Mouse (Mus musculus) layer of hippocampus, adult 9-11 months (tissue): ENCODE measurements at regions not wholly inside any gene's neighbourhood (a gene's known extent, or its start where the extent isn't known, plus 50 kb on each side); places are given as distances from the start of the nearest gene placed in this dataset.
"Not testable (repeated sequence)": the region's sequence is repeated elsewhere in the genome, so short reads cannot be mapped to it uniquely, and the experiment has no call there.

Experiments
- DNase-seq: peaks from one replicate; pipeline ENCODE4 v3.0.0; 2022

DNA sequence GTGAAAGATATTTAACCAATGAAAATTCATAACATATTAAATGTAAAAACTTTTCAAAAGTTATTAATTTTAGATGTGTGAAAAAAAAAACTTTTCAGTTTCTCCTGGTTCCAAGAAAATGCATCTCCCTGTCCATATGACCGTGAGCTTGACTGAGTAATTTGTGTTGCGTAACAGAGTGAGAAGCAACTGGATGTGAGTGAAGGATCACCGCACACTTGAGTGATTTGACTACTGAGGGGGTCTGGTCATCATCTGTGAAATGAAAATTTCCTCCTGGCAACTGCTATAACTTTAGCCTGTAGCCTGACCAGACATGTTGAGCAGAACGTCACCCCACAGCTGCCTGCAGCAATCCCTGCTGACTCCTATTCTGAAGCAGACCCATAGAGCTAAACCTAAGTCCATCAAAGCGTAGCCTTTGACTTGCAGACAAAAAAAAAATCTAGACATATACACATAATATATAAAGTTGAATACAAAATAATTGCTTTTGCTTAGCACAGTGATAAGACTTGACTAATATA, 461.2 kb downstream of the Brinp3 start:
- no peak for DNase-seq

DNA sequence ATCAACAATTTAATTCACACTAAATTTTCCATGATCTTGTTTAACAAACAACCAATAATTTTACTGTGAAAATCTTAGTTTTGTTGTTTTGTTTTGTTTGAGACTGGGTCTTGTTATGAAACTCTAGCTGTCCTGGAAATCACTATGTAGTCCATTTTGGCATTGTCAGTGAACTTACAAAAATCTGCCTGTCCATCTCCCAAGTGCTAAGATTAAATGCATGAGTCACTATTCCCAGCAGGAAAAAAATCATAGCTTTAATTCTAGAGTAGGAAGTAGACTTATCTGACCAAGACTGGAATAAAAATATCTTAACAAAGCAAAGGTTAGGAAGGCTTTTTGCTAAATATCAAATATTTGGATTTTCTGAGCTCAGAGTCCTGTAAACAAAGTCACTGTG, 461.8 kb downstream of the Brinp3 start:
- no peak for DNase-seq

DNA sequence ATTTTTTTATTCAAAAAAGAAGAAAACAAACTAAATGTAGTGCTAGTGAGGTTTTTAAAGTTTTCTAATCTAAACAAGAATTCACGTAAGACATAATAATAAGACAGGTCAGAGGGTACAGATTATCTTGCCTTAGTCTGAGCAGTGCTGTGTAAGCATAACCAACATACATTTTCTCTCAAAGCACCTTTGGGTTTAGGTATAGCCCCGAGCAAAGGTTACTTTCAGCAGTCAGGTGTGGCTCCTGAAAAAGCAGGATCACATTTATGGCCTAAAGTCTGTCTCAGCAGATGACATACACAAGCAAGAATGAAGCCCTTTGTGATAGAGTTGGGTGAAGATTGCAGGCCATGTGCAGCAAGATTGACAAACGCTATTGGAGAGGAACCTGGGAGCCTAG, 465.9 kb downstream of the Brinp3 start:
- no peak for DNase-seq

DNA sequence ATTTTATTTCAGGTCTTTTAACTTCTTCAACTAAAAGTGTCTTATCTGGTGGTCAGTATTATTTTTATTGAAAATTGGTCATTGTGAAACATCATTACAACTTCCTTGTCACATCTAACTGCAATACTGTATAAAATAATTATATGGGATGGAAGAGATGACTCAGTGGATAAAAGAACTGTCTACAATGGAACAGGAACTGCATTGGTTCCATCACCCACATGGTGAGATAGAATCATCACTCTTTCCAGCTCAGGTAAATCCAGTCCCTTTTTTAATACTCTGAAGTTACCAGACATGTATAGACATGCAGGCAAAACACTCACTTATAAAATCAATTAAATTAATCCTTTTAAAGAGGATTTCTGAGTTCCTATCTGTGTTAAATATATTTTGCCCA, 473.0 kb downstream of the Brinp3 start:
- no peak for DNase-seq

GRCm38 (mm10) chr1:146967993-146968392, 473.4 kb downstream of the Brinp3 start:
- no peak for DNase-seq

- no peak for DNase-seq
Observed at GRCm38 (mm10) chr1:146983433-146984186, 489.1 kb downstream of the Brinp3 start.

- no peak for DNase-seq
Observed at GRCm38 (mm10) chr1:147000018-147000417, 505.5 kb downstream of the Brinp3 start.

DNA sequence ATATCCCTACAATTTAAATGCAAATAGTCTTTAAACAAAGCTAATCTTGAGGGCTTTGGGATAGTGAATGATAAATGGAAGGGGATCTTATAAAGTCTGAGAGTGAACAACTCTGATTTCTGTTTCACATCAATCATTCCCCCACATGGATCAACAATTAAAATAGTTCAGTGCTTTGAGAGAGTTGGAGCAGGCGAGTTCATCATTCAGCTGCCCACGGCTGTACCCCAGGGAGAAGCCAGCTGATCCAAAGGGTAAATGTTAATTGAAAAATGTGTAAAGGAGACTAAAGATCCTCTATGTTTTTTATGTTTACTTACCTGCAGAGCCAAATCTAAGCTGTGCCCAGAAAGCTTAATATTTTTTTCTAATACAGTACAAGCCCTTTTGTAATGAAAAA, 553.2 kb downstream of the Brinp3 start:
- no peak for DNase-seq

- no peak for DNase-seq
Observed at GRCm38 (mm10) chr1:147058504-147058903, 563.9 kb downstream of the Brinp3 start.

DNA sequence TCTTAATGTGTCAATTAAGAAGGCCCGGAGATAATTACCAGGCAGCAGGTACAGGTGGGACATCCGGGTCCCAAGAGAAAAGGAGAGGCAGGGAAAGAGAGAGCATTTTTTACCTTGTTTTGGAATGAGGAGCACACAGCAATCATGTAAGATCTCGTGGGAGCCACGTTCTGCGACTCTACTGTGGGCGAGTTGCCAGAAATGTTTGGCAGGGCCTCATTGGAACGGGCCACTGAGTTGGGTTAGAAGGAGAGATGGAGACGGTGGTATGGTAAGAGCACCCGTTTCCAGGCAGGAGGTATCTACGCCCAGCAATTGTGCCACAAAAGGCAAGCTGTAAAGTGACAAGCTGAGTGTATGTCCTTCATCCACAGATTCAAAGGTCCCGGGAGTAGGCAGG, 579.6 kb downstream of the Brinp3 start:
- DNase-seq: no peak

GRCm38 (mm10) chr1:147084129-147084799, 589.7 kb downstream of the Brinp3 start:
- DNase-seq: no peak

DNA sequence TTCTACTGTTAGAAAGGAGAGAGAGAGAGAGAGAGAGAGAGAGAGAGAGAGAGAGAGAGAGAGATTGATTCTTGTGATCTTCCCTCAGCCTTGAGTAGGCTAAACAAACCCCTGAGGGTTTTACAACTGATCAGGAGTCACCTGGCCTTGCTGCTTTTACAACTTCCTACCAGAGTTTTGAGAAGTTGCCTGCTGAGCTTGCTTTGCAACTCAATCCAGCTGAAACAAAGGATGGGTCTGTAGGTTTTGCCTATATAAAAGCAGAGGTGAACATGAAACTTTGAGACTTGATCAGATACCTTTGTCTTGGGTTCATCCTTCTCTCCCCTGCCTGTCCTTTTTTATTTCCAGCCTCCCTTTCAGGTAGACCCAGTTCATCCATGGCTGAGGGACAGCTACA, 631.0 kb downstream of the Brinp3 start:
- no peak for DNase-seq

DNA sequence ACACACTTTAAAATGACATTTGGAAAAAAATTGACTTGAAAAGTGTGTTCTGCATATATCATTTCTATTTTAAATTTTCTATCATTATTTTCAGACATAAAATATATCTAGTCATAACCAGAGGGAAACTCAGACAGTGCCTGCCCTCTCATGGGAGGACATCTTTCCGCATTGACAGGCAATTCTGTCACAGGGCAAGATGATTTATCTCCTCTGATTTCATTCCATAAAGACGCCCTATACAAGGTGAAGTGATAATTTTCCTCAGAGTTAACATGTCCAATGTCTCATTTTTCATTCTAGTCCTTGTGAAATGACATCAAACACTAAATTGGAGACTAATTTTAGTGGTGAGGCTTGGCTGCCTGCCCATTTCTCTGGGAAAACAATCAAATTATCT, 643.6 kb downstream of the Brinp3 start:
- no peak for DNase-seq

GRCm38 (mm10) chr1:147175350-147175749, 680.8 kb downstream of the Brinp3 start:
- no peak for DNase-seq

DNA sequence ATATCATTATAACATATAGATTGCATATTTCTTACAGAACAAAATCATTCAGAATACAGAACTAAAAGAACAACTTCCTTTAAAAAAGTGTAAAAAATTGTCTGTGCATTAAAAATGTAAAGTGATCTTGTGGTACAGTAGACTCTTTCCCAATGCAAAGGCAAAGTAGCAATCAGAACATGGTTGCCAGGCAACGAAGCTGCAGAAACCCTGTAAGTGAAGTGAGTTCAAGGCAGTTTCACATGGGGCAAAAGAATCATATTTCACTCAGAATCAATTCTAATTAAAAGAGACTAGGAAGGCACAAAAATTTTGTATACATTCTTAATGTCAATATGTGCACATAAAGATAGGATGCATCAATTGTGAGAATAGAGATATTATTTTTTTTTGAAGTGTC, 692.2 kb downstream of the Brinp3 start:
- no peak for DNase-seq

DNA sequence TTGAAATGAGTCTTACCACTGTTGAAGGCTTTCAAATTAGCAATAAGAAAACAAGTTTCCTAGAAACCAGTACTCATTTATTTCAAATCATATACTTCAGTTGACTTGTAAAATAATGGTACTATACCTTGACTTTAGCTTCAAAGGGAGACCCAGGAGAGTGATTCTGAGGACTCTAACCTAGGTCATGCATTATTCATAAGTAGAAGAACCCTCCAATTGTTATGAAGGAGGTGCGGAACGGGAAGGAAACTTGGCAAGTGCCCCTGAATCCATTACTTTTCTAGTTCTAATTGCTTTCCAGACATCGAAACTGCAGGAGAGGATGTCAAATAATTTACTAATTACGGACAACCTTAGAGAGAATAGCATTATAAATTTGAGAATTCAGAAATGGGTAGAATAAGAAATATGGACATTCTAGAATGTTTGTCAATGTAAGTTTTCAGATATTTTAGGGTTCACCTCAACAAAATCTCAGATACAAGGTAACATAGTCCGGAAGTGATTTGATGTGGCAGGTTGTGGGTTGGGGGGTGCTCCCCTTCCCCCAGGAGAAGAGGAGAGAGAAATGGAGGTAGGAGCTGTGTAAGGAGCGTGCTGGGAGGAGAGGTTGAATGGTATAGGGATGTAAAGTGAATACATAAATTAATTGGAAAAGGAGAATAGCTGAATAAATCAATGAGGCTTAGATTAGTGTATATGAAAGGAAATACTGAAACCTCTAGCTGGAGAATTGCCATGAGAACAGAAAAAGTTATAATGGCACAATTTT, 692.9 kb downstream of the Brinp3 start:
- DNase-seq: no peak

DNA sequence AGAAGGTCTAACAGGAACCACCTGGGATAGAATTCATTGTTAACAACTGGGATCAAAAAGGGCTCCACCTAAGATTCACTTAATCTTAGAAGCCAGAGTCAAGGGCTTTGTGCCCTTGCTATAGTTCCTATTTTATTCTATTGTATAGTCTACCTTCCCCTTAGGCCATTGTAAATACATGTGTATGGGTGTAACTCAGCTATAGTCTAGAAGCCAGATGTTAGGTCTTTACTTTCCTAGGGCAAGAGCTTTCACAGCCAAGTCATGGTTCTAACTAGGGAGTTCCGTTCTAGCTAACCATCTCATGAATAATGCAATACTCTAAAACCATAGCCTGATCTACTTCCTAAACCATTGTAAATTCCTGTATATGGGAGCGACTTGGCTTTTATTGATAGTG, 705.4 kb downstream of the Brinp3 start:
- DNase-seq: not testable (repeated sequence)

- DNase-seq: not testable (repeated sequence)
Observed at GRCm38 (mm10) chr1:147214890-147215289, 720.3 kb downstream of the Brinp3 start.

- DNase-seq: no peak
Observed at GRCm38 (mm10) chr1:147217965-147218364, 723.4 kb downstream of the Brinp3 start.

- no peak for DNase-seq
Observed at GRCm38 (mm10) chr1:147219438-147219837, 724.9 kb downstream of the Brinp3 start.

GRCm38 (mm10) chr1:147223232-147223925, 728.8 kb downstream of the Brinp3 start:
- no peak for DNase-seq

DNA sequence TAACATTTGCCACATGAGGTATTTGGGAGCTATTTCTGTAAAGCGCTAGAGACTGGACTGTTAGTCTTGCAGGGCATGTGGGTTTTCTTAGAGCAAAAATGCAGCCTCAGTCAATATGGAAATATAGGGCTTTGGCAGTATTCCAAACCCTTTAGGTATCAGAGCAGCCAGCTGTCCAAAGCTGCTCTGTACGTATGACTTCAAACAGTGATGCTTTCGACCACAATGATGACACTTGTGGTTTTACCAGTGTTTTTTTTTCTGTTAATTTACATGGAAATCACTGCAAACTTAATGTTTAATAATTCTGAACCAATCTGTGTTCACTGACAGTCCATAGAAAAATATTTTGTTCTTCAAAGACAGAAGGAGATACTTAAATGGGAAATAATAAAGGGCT, 743.0 kb downstream of the Brinp3 start:
- no peak for DNase-seq

- no peak for DNase-seq
Observed at GRCm38 (mm10) chr1:147239108-147239507, 744.5 kb downstream of the Brinp3 start.
